Mouse (Mus musculus): Measurements from ENCODE around the gene Gatd1. TPM values are rescaled to one million over a fixed set of nuclear protein-coding genes. Genes with fewer than 3 reads are reported as not detected.

Gene Gatd1
- total RNA-seq, 2 experiments from 2014 or later = 6.0 to 6.3 TPM

- ATAC-seq (replicated peaks; ENCODE audit: low FRiP score, poor library complexity, severe bottlenecking) = 0 out of 2 replicates have a peak, but pooled peaks have one; percentile 6
These were observed 19.2 kb downstream of the Gatd1 start for GRCm38 (mm10) chr7:141394771-141395170.

- ATAC-seq (replicated peaks; ENCODE audit: low FRiP score, poor library complexity, severe bottlenecking) = peak; percentile 47
These were observed 19.8 kb downstream of the Gatd1 start for GRCm38 (mm10) chr7:141394158-141394557.

GRCm38 (mm10) chr7:141392552-141393222 is 21.2 kb downstream of the Gatd1 start:
- ATAC-seq (replicated peaks; ENCODE audit: low FRiP score, poor library complexity, severe bottlenecking) = peak; percentile 60

GRCm38 (mm10) chr7:141391625-141392551 is 22.0 kb downstream of the Gatd1 start, which contains the start of gene Taldo1:
Taldo1 (plus strand) TSS chr7:141392199.
- peak; percentile 73 for ATAC-seq (replicated peaks; ENCODE audit: low FRiP score, poor library complexity, severe bottlenecking)

GRCm38 (mm10) chr7:141390326-141391259 is 23.3 kb downstream of the Gatd1 start:
- ATAC-seq (replicated peaks; ENCODE audit: low FRiP score, poor library complexity, severe bottlenecking) = no peak

GRCm38 (mm10) chr7:141388487-141389109 is 25.3 kb downstream of the Gatd1 start:
- no peak for ATAC-seq (replicated peaks; ENCODE audit: low FRiP score, poor library complexity, severe bottlenecking)

GRCm38 (mm10) chr7:141387807-141388486 is 26.0 kb downstream of the Gatd1 start:
- peak; percentile 27; the same call in 1 of the 2 replicates for ATAC-seq (replicated peaks; ENCODE audit: low FRiP score, poor library complexity, severe bottlenecking)

- no peak for ATAC-seq (replicated peaks; ENCODE audit: low FRiP score, poor library complexity, severe bottlenecking)
These were observed 32.7 kb downstream of the Gatd1 start for GRCm38 (mm10) chr7:141381068-141381835.

- ATAC-seq (replicated peaks; ENCODE audit: low FRiP score, poor library complexity, severe bottlenecking) = 0 out of 2 replicates have a peak, but pooled peaks have one; percentile 31
These were observed 34.4 kb downstream of the Gatd1 start for GRCm38 (mm10) chr7:141379584-141379983.

GRCm38 (mm10) chr7:141374399-141374798 is 39.5 kb downstream of the Gatd1 start:
- no peak; the same call in 1 of the 2 replicates for ATAC-seq (replicated peaks; ENCODE audit: low FRiP score, poor library complexity, severe bottlenecking)

GRCm38 (mm10) chr7:141373611-141374010 is 40.3 kb downstream of the Gatd1 start:
- no peak for ATAC-seq (replicated peaks; ENCODE audit: low FRiP score, poor library complexity, severe bottlenecking)

GRCm38 (mm10) chr7:141371942-141372595 is 41.9 kb downstream of the Gatd1 start:
- no peak for ATAC-seq (replicated peaks; ENCODE audit: low FRiP score, poor library complexity, severe bottlenecking)

- ATAC-seq (replicated peaks; ENCODE audit: low FRiP score, poor library complexity, severe bottlenecking) = no peak
These were observed 44.0 kb downstream of the Gatd1 start for GRCm38 (mm10) chr7:141369918-141370317.

- no peak for ATAC-seq (replicated peaks; ENCODE audit: low FRiP score, poor library complexity, severe bottlenecking)
These were observed 46.6 kb downstream of the Gatd1 start for GRCm38 (mm10) chr7:141367358-141367757.

GRCm38 (mm10) chr7:141365049-141365445 is 48.9 kb downstream of the Gatd1 start:
- ATAC-seq (replicated peaks; ENCODE audit: low FRiP score, poor library complexity, severe bottlenecking) = peak; percentile 7; the same call in 1 of the 2 replicates

- ATAC-seq (replicated peaks; ENCODE audit: low FRiP score, poor library complexity, severe bottlenecking) = peak; percentile 82
These were observed 49.4 kb downstream of the Gatd1 start for GRCm38 (mm10) chr7:141364349-141365048.

GRCm38 (mm10) chr7:141363752-141364125 is 50.2 kb downstream of the Gatd1 start:
- ATAC-seq (replicated peaks; ENCODE audit: low FRiP score, poor library complexity, severe bottlenecking) = peak; percentile 34

Data from erythroblast, adult 5-6 weeks (primary cell).